Mouse (Mus musculus): ENCODE measurements around the gene Isl1. TPM values are rescaled to one million over a fixed set of nuclear protein-coding genes. Genes with fewer than 3 reads are reported as not detected.

Isl1 gene
- polyA plus RNA-seq, 1 experiment from 2014 or later, result 1.4 TPM

- Histone ChIP-seq H3K27me3 (replicated peaks; ENCODE audit: control insufficient read depth, insufficient read depth, low read length) (no peaks in the 10 kb centered on the region), H3K27ac (ENCODE audit: low read depth, low read length) (no peak overlapping the region), H3K36me3 (ENCODE audit: control insufficient read depth, insufficient read depth) (no peaks in the 10 kb centered on the region), H3K4me3 (ENCODE audit: low read depth, low read length) (no peak overlapping the region), H3K4me1 (replicated peaks; ENCODE audit: control insufficient read depth, insufficient read depth, low read length) (no peaks in the 10 kb centered on the region), H3K4me2 (replicated peaks; ENCODE audit: low read depth) (no peak overlapping the region), H3K9me3 (ENCODE audit: control insufficient read depth) (no peaks in the 10 kb centered on the region), H3K9ac (ENCODE audit: low read depth, low read length) (no peak overlapping the region)
- no peak for ATAC-seq
- no peak for TF ChIP-seq CTCF (IDR thresholded peaks at IDR 0.05; ENCODE audit: low read depth)
- WGBS, result 65% methylated on average over 9 of the region's 9 CpGs
Measured at GRCm38 (mm10) chr13:116279207-116279772, 30.2 kb downstream of the Isl1 start.
